Mouse (Mus musculus) hematopoietic stem cell, adult 5-6 weeks (primary cell): ENCODE measurements at regions not wholly inside any gene's neighbourhood (a gene's known extent, or its start where the extent isn't known, plus 50 kb on each side); places are given as distances from the start of the nearest gene placed in this dataset.

Experiments used
- ATAC-seq, 2 experiments: fragments of 125-278 bp in 1 of 2; replicated peaks in 1 of 2; 2 replicates each; pipeline ENCODE4 v1.8.0; 2016 to 2017; ENCODE audit warnings: inconsistent platforms in 2 of 2, mild to moderate bottlenecking in 2 of 2, moderate number of reproducible peaks in 2 of 2, low read depth in 1 of 2, moderate TSS enrichment in 1 of 2; ENCODE audit not compliant: low FRiP score in 2 of 2, poor library complexity in 2 of 2, severe bottlenecking in 2 of 2, insufficient read depth in 1 of 2, low TSS enrichment in 1 of 2

DNA sequence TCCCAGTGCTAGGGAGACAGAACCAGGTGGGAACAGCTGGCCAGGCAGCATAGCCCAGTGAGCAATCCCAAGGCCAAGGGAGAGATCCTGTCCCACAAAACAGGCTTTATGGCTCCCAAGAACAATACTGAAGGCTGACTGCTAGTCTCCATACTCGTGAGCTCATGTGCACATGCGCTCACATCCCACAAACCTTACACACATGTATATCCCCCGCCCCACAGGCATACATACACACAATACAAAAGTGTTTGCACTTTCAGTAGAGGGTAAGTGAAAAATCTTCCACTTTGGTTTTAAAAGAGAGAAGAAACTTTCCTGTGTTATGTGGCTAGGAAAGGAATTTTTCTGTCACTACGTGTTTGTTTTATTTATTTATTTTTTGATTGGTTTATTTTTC, 58.0 kb upstream of the Mettl25 start:
- ATAC-seq = no peak
